Mouse (Mus musculus) Muller cell, postnatal 12 days (primary cell): ENCODE measurements at regions not wholly inside any gene's neighbourhood (a gene's known extent, or its start where the extent isn't known, plus 50 kb on each side); places are given as distances from the start of the nearest gene placed in this dataset.

Source experiments
- DNase-seq: peaks from one replicate; pipeline ENCODE4 v3.0.0-alpha.2; 2015; ENCODE audit errors: inconsistent ontology term

GRCm38 (mm10) chr13:71507421-71507931, 456.0 kb downstream of the Irx1 start:
- DNase-seq, result peak; percentile 26

DNA sequence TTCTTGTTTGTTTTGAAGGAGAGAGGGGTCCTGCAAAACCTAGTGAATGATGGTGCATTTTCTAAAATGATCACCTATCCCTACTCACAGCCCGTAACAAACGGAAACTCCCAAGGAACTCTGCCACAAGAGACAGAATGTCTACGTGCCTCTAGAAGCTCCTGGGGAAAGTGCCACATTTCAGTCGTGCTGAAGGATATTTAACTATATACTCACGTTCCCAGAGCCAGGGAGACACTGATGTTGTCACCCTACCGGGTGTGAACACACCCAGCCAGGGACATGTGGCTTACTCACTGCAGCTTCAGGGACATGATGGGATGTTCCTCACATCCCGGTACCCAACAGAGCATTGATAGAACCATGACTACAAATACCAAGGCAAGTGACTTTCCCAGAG, 456.7 kb downstream of the Irx1 start:
- no peak for DNase-seq

DNA sequence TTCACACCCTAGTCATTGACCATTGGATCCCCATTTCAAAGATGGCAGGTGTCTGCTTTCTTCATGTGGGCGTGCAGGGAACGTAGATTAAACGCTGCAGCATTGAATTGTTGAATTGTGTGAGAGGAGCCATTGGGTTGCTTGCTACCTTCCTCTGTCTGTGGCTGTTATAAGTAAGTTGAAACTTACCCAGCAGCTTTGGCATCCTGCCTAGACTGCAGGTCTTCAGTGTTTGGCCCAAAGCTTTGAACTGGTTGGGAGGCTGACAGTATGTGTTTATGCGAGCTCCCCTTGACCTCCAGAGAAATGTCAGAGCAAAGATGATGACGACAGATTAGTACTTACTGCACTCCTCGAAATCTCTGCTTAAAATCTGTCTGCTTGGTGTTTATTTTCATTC, 473.8 kb downstream of the Irx1 start:
- no peak for DNase-seq

GRCm38 (mm10) chr13:71481205-71481604, 482.3 kb downstream of the Irx1 start:
- no peak for DNase-seq

GRCm38 (mm10) chr13:71461552-71461951, 502.0 kb downstream of the Irx1 start:
- no peak for DNase-seq

- no peak for DNase-seq
Measured at GRCm38 (mm10) chr13:71460607-71461006, 502.9 kb downstream of the Irx1 start.

DNA sequence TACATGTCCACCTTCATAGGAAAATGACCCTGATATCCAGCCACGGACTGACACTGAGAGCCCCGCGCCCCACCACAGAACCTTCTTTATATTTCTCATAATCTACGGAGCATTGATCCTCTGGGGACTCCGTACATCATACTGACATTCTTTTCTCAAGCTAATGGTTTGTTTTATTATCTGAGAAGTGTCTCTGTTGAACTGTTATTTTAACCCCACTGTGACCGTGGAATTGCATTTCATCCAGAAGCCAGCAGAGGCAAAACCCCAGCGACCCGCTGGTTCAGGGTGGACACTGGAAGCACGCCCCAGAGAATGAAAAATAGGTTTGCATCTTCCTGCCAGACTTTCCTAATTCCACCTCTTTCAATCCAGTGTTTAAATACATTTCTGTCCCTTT, 503.4 kb downstream of the Irx1 start:
- no peak for DNase-seq

- DNase-seq, result no peak
Measured at GRCm38 (mm10) chr13:71459022-71459536, 504.4 kb downstream of the Irx1 start.

- DNase-seq, result peak; percentile 78
Measured at GRCm38 (mm10) chr13:71458061-71458935, 505.2 kb downstream of the Irx1 start.

- DNase-seq, result no peak
Measured at GRCm38 (mm10) chr13:71457550-71457949, 506.0 kb downstream of the Irx1 start.

GRCm38 (mm10) chr13:71452258-71452657, 511.3 kb downstream of the Irx1 start:
- no peak for DNase-seq

- peak; percentile 94 for DNase-seq
Measured at GRCm38 (mm10) chr13:71437601-71438099, 525.9 kb downstream of the Irx1 start.

DNA sequence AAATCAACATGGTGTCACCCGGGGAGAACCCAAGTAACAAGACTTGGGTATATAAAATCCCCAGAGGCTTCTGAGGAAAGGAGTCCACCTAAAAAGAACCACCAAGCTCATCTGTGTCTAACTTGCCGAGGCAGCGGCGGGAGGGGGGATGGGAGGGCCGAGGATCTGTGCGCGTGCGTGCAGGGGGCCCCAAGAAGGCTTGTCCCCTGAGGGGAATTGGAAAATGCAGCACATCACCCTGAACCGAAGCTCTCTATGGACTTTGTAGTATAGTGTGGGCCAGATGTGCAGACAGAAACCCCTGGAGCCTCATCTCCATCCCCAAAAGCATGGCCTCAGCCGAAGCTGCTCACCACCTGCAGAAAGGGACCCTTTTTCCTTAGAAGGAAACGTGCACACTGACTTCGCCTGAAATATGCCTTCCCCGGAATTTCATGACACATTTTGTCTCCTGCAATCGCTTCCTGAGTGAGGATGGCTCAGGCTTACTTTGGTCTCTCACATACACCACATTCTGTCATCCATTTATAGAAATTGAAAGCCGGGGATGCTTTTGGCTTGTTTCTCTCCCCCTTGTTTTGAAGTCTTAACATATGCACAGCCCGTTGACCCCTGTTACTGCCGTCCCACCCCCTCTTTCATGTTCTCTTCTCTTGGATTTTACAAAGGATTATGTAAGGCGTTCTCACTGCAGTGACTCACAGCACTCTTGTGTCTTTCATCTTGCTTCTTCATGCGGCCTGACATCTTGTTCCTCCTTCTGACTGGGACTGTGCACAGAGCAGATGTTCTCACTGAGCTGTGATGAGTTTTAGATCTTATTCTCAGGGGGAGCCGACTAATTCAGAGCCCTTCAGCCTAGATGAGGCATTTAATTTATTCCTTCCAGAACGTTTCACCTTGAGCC, 559.6 kb downstream of the Irx1 start:
- DNase-seq, result peak; percentile 47

DNA sequence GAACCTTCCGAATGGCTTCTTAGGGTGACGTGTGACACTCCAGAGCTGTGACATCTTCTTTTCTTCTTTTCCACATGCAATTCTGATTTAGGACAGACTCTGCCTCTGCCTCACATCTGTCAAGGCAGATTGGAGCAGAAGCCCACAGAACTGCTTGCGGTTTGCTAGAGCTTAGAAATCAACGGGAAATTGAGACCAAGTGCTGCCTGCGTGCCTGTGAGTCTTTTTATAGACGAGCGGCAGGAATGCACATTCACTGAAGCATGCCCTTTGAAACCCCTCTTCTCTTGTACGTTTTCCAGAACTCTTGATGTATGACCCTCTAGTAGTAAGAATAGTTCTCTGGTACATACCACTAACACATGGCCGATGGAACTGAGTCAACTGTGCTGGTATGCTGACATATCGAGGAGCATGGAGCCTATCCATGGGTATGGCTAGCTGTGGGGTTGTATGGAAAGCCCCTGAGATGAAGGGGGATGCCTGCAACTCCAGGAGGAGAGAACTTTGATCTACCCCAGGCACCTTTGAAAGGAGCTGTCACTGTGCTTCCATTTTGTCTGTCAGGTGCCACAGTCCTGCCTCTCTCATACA, 552.2 kb upstream of the Adamts16 start:
- no peak for DNase-seq

- peak; percentile 60 for DNase-seq
Measured at GRCm38 (mm10) chr13:71378641-71379040, 537.0 kb upstream of the Adamts16 start.

DNA sequence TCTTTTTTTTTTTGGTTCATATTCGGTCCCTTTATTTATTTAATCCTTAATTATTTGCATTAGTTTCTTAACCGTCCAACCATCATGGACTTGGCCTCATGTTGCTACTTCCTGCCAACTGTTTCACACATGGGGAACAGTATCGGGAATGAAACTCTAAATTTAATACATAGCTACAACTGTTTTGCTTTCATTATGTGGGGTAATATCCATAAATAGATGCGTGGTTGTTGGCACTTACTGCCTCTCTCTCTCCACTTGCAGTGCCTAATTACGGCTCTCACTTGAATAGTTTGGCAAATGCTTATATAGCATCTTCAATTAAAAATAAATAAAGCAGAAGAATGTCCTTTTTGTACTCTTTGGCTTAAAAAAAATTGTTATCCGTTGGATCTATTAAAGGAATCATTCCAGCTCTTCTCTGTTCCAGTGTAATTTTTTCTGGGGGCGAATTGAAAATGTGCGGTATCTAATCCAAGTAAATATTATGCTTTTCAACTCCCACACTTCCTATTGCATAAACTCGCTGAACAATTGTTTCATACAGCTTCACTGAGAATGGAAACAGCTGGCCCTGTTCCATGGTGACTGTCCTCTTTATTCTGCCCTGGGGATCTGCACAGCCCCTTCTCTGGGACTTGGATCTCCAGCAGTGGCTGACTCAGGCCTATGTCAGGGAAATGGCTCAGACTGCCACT, 534.4 kb upstream of the Adamts16 start:
- DNase-seq, result peak; percentile 95

- DNase-seq, result peak; percentile 72
Measured at GRCm38 (mm10) chr13:71372701-71373685, 531.4 kb upstream of the Adamts16 start.

DNA sequence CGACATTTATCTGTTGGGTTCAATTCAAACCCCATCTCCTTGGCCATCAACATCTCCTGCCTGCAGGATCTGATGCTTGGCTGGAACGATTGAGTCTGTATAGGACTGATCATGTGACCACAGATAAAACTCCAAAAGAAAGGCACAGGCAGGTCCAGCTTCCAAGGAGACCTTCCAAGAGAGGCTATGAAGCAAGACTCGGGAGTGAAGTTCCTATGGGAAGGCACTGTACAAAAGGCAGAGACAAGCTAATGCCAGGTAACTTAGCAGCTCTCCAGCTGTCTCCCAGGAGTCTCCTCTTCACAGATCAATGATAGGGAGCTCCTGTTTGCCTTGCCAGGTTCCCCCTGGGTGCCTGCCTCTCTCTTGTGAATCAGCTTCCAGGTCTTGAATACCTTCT, 528.2 kb upstream of the Adamts16 start:
- no peak for DNase-seq

DNA sequence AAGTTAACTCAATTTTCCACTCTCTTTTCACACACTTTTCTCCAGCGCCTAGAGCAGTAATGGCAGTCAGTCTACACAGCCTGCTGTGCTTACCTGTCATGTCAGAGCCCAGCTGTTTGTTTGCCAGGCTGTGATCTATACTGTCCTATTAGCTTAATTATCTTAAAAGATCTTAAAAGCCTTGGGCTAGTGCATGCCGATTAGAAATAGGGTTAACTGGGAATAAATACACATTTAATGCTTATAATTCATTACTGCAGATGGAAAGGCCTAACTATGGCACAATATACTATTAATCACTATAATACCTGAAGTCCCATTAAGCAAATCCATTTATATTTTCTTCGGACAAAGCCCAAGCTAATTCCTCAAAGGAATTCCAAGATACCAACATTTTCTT, 523.6 kb upstream of the Adamts16 start:
- DNase-seq, result no peak

GRCm38 (mm10) chr13:71362311-71362710, 520.7 kb upstream of the Adamts16 start:
- DNase-seq, result peak; percentile 94
